Mouse (Mus musculus) CH12.LX (cell line): ENCODE data around the gene Txndc11. TPM values are rescaled to one million over a fixed set of nuclear protein-coding genes. Genes with fewer than 3 reads are reported as not detected.

Source experiments
- DNase-seq: peaks from one replicate; pipeline ENCODE4 v3.0.0-alpha.2; 2013; ENCODE audit errors: extremely low read depth
- H3K27ac ChIP-seq: 2 replicates; pipeline ENCODE4 v1.5.1; 2012; ENCODE audit warnings: low read depth, mild to moderate bottlenecking, control low read depth, moderate library complexity; ENCODE audit not compliant: insufficient read depth
- H3K27me3 ChIP-seq: replicated peaks from 2 replicates; pipeline ENCODE3; 2012; ENCODE audit warnings: inconsistent platforms
- H3K36me3 ChIP-seq, 2 experiments: replicated peaks in 1 of 2; 2 replicates each; pipeline versions ENCODE3 to v1.6.1; 2012; ENCODE audit warnings: inconsistent platforms in 1 of 2, low read length in 1 of 2, mild to moderate bottlenecking in 1 of 2, mixed read lengths in 1 of 2, moderate library complexity in 1 of 2; ENCODE audit not compliant: control insufficient read depth in 1 of 2, insufficient read depth in 1 of 2
- H3K4me1 ChIP-seq, 2 experiments: 2 replicates each; pipeline ENCODE4 v1.6.1; 2012; ENCODE audit warnings: inconsistent platforms in 1 of 2, moderate library complexity in 1 of 2; ENCODE audit not compliant: insufficient read depth in 2 of 2, control insufficient read depth in 1 of 2
- H3K4me2 ChIP-seq: 2 replicates; pipeline ENCODE4 v1.6.1; 2012; ENCODE audit warnings: low read depth, mild to moderate bottlenecking, control low read depth; ENCODE audit not compliant: poor library complexity, insufficient read depth, severe bottlenecking
- H3K4me3 ChIP-seq, 3 experiments: fragments of 150-350 bp in 1 of 3; sonication (generic) in 1 of 3; replicated peaks in 1 of 3; 2 replicates each; pipeline versions ENCODE3 to v1.5.1; 2011 to 2012; ENCODE audit warnings: low read depth in 2 of 3, low read length in 2 of 3, mild to moderate bottlenecking in 2 of 3, moderate library complexity in 2 of 3, control low read depth in 1 of 3, improper control_type of control experiment in 1 of 3, inconsistent platforms in 1 of 3, mixed read lengths in 1 of 3; ENCODE audit not compliant: poor library complexity in 1 of 3
- H3K79me2 ChIP-seq: replicated peaks from 2 replicates; pipeline ENCODE4 v1.6.1; 2012; ENCODE audit warnings: mild to moderate bottlenecking, moderate library complexity; ENCODE audit not compliant: control insufficient read depth, poor library complexity, insufficient read depth, severe bottlenecking; ENCODE audit errors: extremely low read depth
- H3K9ac ChIP-seq: 2 replicates; pipeline ENCODE4 v1.6.1; 2012; ENCODE audit warnings: low read depth, mild to moderate bottlenecking, control low read depth, moderate library complexity; ENCODE audit not compliant: insufficient read depth
- H3K9me3 ChIP-seq: replicated peaks from 2 replicates; pipeline ENCODE3; 2012; ENCODE audit warnings: low read length, inconsistent platforms, mixed read lengths
- CHD2 ChIP-seq: IDR thresholded peaks from 2 replicates; pipeline ENCODE4 v1.6.1; 2011; ENCODE audit warnings: low read length, improper control_type of control experiment
- EP300 ChIP-seq: IDR thresholded peaks from 2 replicates; pipeline ENCODE4 v1.6.1; 2011; ENCODE audit warnings: low read length, improper control_type of control experiment
- ETS1 ChIP-seq: conservative IDR thresholded peaks from 2 replicates; pipeline ENCODE4 v1.6.1; 2012; ENCODE audit warnings: low read depth, mild to moderate bottlenecking, inconsistent platforms, low read length, improper control_type of control experiment, moderate library complexity
- GABPA ChIP-seq: IDR thresholded peaks from 2 replicates; pipeline ENCODE4 v1.6.1; 2012; ENCODE audit warnings: low read depth, low read length, improper control_type of control experiment, inconsistent platforms; ENCODE audit not compliant: insufficient replicate concordance
- IRF4 ChIP-seq: IDR thresholded peaks from 2 replicates; pipeline ENCODE4 v1.6.1; 2014; ENCODE audit warnings: low read depth, mild to moderate bottlenecking, inconsistent platforms, low read length, improper control_type of control experiment
- JUND ChIP-seq: conservative IDR thresholded peaks from 2 replicates; pipeline ENCODE4 v1.6.1; 2011; ENCODE audit warnings: low read depth, low read length, improper control_type of control experiment
- KAT2A ChIP-seq: IDR thresholded peaks from 2 replicates; pipeline ENCODE4 v1.6.1; 2012; ENCODE audit warnings: low read length, improper control_type of control experiment, inconsistent platforms; ENCODE audit not compliant: insufficient replicate concordance
- MAFK ChIP-seq: IDR thresholded peaks from 2 replicates; pipeline ENCODE4 v1.6.1; 2011; ENCODE audit warnings: low read length, improper control_type of control experiment; ENCODE audit not compliant: insufficient replicate concordance
- MAX ChIP-seq: IDR thresholded peaks from 2 replicates; pipeline ENCODE4 v1.6.1; 2011; ENCODE audit warnings: low read length, improper control_type of control experiment
- MXI1 ChIP-seq: IDR thresholded peaks from 2 replicates; pipeline ENCODE4 v1.6.1; 2011; ENCODE audit warnings: mild to moderate bottlenecking, low read depth, low read length, improper control_type of control experiment
- NELFE ChIP-seq: IDR thresholded peaks from 2 replicates; pipeline ENCODE4 v1.6.1; 2011; ENCODE audit warnings: low read depth, low read length, improper control_type of control experiment
- PAX5 ChIP-seq: IDR thresholded peaks from 2 replicates; pipeline ENCODE4 v1.6.1; 2012; ENCODE audit warnings: low read length, inconsistent platforms, mixed read lengths
- RAD21 ChIP-seq: IDR thresholded peaks from 2 replicates; pipeline ENCODE4 v1.6.1; 2011; ENCODE audit warnings: low read depth, mild to moderate bottlenecking, low read length, improper control_type of control experiment, moderate library complexity
- RCOR1 ChIP-seq: conservative IDR thresholded peaks from 2 replicates; pipeline ENCODE4 v1.6.1; 2012; ENCODE audit warnings: low read depth, mild to moderate bottlenecking, inconsistent platforms, low read length, improper control_type of control experiment
- SMC3 ChIP-seq: IDR thresholded peaks from 2 replicates; pipeline ENCODE4 v1.6.1; 2011; ENCODE audit warnings: low read depth, low read length, improper control_type of control experiment
- TBP ChIP-seq: conservative IDR thresholded peaks from 2 replicates; pipeline ENCODE4 v1.6.1; 2011; ENCODE audit warnings: low read depth, low read length, improper control_type of control experiment
- TCF12 ChIP-seq: IDR thresholded peaks from 2 replicates; pipeline ENCODE4 v1.6.1; 2014; ENCODE audit warnings: low read depth, mild to moderate bottlenecking, inconsistent platforms, low read length, improper control_type of control experiment
- USF1 ChIP-seq: IDR thresholded peaks from 2 replicates; pipeline ENCODE4 v1.6.1; 2014; ENCODE audit warnings: low read depth, mild to moderate bottlenecking, inconsistent platforms, low read length, improper control_type of control experiment
- ZC3H11A ChIP-seq: IDR thresholded peaks from 2 replicates; pipeline ENCODE4 v1.6.1; 2012; ENCODE audit warnings: low read depth, mild to moderate bottlenecking, inconsistent platforms, low read length, improper control_type of control experiment
- ZKSCAN1 ChIP-seq: IDR thresholded peaks from 2 replicates; pipeline ENCODE4 v1.6.1; 2012; ENCODE audit warnings: low read depth, inconsistent platforms, low read length, improper control_type of control experiment, borderline replicate concordance
- ZMIZ1 ChIP-seq: IDR thresholded peaks from 2 replicates; pipeline ENCODE4 v1.6.1; 2012; ENCODE audit warnings: low read depth, mild to moderate bottlenecking, inconsistent platforms, low read length, improper control_type of control experiment
- dilution Hi-C: fragments of 300-500 bp; cut with MboI; formaldehyde crosslinking; loops from 2 replicates; pipeline ENCODE4 v1.14.3; 2020; ENCODE audit warnings: low sequenced_read_pairs; ENCODE audit not compliant: extremely low pct_unique_long_range_greater_than_20kb, extremely low pct_ligation_motif_present
- in situ Hi-C: fragments of 300-500 bp; cut with MboI; formaldehyde crosslinking; loops from 3 replicates; pipeline ENCODE4 v1.14.3; 2019; ENCODE audit warnings: low sequenced_read_pairs, low pct_ligation_motif_present, low pct_unique_long_range_greater_than_20kb, mixed read lengths
- polyA plus RNA-seq: library from polyadenylated mRNA; unstranded; fragments of >175 nt; gene quantifications from 2 replicates; pipeline ENCODE4 v1.2.1, GENCODE M21; 2012; ENCODE audit warnings: low read depth; ENCODE audit not compliant: insufficient read length
- total RNA-seq, 2 experiments: library from RNA; depleted of rRNA; stranded (reverse); fragments of 300-350 nt in 1 of 2; fragments of >200 nt in 1 of 2; gene quantifications; 2 replicates each; pipeline ENCODE4 v1.2.3; 2012 to 2014

The Txndc11 gene
- total and polyA plus RNA-seq, 3 experiments = 40.6 to 63.2 (median 51.3) TPM

- in situ Hi-C loops = no loop called here
Observed at GRCm38 (mm10) chr16:11084181-11084580, 50.3 kb downstream of the Txndc11 start.

GRCm38 (mm10) chr16:11078216-11078869, 56.1 kb downstream of the Txndc11 start:
- H3K4me2 ChIP-seq = peak overlapping the region; percentile 76
- peaks cover 29 to 99% of the 10 kb centered on the region in 2 experiments for H3K4me1 ChIP-seq
- H3K9ac ChIP-seq = peak overlapping the region; percentile 2; the same call in 1 of the 2 replicates
- H3K27me3 ChIP-seq = no peaks in the 10 kb centered on the region
- no peaks in the 10 kb centered on the region; the same call in 1 of the 2 replicates for H3K79me2 ChIP-seq
- in situ Hi-C loops = no loop called here
- no peaks in the 10 kb centered on the region for H3K9me3 ChIP-seq
- DNase-seq = no peak
- peaks cover 75 to 86% of the 10 kb centered on the region in 2 experiments for H3K36me3 ChIP-seq
- H3K27ac ChIP-seq = peak overlapping the region; percentile 93
- no peak for TF ChIP-seq EP300
- TF ChIP-seq MAX = peak; percentile 54; the same call in 1 of the 2 replicates
- TF ChIP-seq MXI1 = peak; percentile 40; the same call in 1 of the 2 replicates
- no peak for TF ChIP-seq JUND
- no peak for TF ChIP-seq SMC3
- dilution Hi-C loops = no loop called here
- H3K4me3 ChIP-seq = peak overlapping the region in 1 of 3 experiments; percentile 17

More at GRCm38 (mm10) chr16:11084181-11084580, 50.3 kb downstream of the Txndc11 start:
- dilution Hi-C loops = no loop called here
- H3K79me2 ChIP-seq = peaks cover 2% of the 10 kb centered on the region; the same call in 1 of the 2 replicates
- no peaks in the 10 kb centered on the region for H3K9me3 ChIP-seq
- TF ChIP-seq TBP = no peak
- no peak for TF ChIP-seq MXI1
- TF ChIP-seq ZC3H11A = no peak
- no peak for TF ChIP-seq MAX
- no peak for TF ChIP-seq MAFK
- TF ChIP-seq, all 38 proteins: peak for 0
- peaks cover 11 to 77% of the 10 kb centered on the region in 2 experiments for H3K4me1 ChIP-seq
- no peak for DNase-seq
- no peak overlapping the region for H3K4me3 ChIP-seq
- H3K4me2 ChIP-seq = no peak overlapping the region
- H3K9ac ChIP-seq = no peak overlapping the region
- H3K27me3 ChIP-seq = no peaks in the 10 kb centered on the region
- peaks cover 74 to 99% of the 10 kb centered on the region in 2 experiments for H3K36me3 ChIP-seq
- no peak overlapping the region for H3K27ac ChIP-seq

- Histone ChIP-seq H3K27me3 (no peaks in the 10 kb centered on the region), H3K36me3 (peaks cover 72 to 85% of the 10 kb centered on the region in 2 experiments), H3K9me3 (no peaks in the 10 kb centered on the region), H3K4me1 (peaks cover 26 to 98% of the 10 kb centered on the region in 2 experiments), H3K4me3 (no peak overlapping the region), H3K9ac (0 out of 2 replicates have a peak overlapping the region, but pooled peaks have one; percentile 2), H3K27ac (peak overlapping the region; percentile 93), H3K79me2 (no peaks in the 10 kb centered on the region; the same call in 1 of the 2 replicates), H3K4me2 (peak overlapping the region; percentile 76)
- peak; percentile 100 for DNase-seq
- in situ Hi-C loops = no loop called here
- dilution Hi-C loops = no loop called here
- peak; percentile 98 for TF ChIP-seq TCF12
- TF ChIP-seq RCOR1 = peak; percentile 94; the same call in 1 of the 2 replicates
- TF ChIP-seq ZKSCAN1 = no peak
- TF ChIP-seq USF1 = peak; percentile 23
- TF ChIP-seq NELFE = no peak; the same call in 1 of the 2 replicates
- TF ChIP-seq KAT2A = no peak
- TF ChIP-seq ZC3H11A = no peak
- TF ChIP-seq TBP = peak; percentile 79; the same call in 1 of the 2 replicates
- TF ChIP-seq GABPA = no peak
- TF ChIP-seq ZMIZ1 = no peak
- TF ChIP-seq PAX5 = no peak
- TF ChIP-seq IRF4 = peak; percentile 99
- TF ChIP-seq RAD21 = peak; percentile 19
- TF ChIP-seq MAFK = peak; percentile 66; the same call in 1 of the 2 replicates
- peak; percentile 68 for TF ChIP-seq CHD2
- TF ChIP-seq SMC3 = no peak; the same call in 1 of the 2 replicates
- TF ChIP-seq ETS1 = peak; percentile 98
Observed at GRCm38 (mm10) chr16:11077601-11078201, 56.7 kb downstream of the Txndc11 start.
